Mouse (Mus musculus): ENCODE results near the gene Rph3al. TPM values are rescaled to one million over a fixed set of nuclear protein-coding genes. Genes with fewer than 3 reads are reported as not detected.

Rph3al gene
- total and polyA plus RNA-seq, 2 experiments from 2014 or later = 3.0 to 4.0 TPM

DNA sequence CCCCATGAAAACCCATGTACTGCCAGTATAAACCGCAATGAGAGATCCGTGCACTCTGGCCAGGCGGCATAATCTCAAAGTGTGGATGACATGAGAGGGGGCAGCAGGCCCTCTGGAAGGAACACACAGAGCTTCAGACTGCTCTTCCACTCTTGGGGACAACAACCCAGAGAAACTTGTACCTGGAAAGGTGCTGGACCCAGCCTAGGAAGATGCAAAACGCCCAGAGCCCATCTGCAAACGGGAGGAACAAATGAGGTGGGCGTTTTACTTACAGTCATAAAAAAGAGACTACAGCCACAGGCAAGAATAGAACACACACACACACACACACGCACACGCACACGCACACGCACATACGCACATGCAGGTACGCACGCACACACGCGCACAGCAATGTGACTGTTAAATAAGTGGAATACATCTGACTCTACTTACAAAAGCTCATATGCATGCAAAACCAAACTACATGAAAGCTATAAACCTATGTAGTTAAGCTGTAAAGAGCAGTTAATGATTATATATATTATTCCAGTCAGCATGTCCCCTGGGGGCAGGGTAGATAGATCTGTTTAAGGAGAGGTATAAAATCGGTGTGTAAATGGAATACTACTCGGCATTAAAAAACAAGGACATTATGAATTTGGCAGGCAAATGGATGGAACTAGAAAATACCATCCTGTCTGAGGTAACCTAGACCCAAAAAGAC lies 19.0 kb upstream of the Rph3al start:
- DNase-seq (ENCODE audit: low spot score) (no peak), ATAC-seq (ENCODE audit: low FRiP score) (no peak)
- WGBS = 91% methylated on average over 17 of the region's 17 CpGs
- H3K9ac ChIP-seq (replicated peaks; ENCODE audit: low read length, poor library complexity, severe bottlenecking) = no peak overlapping the region
- no peak for TF ChIP-seq CTCF (IDR thresholded peaks at IDR 0.05)
- no peaks in the 10 kb centered on the region for H3K36me3 ChIP-seq (ENCODE audit: insufficient read depth, low read length)
- no peak overlapping the region for H3K4me3 ChIP-seq (ENCODE audit: low read depth, low read length)
- no peak overlapping the region for H3K27ac ChIP-seq (ENCODE audit: low read depth, low read length)
- no peaks in the 10 kb centered on the region for H3K27me3 ChIP-seq (ENCODE audit: insufficient read depth, low read length)
- no peaks in the 10 kb centered on the region for H3K9me3 ChIP-seq (ENCODE audit: low read length)
- H3K4me2 ChIP-seq (ENCODE audit: low read depth, low read length, poor library complexity, severe bottlenecking) = no peak overlapping the region
- no peaks in the 10 kb centered on the region for H3K4me1 ChIP-seq (ENCODE audit: insufficient read depth, low read length)

DNA sequence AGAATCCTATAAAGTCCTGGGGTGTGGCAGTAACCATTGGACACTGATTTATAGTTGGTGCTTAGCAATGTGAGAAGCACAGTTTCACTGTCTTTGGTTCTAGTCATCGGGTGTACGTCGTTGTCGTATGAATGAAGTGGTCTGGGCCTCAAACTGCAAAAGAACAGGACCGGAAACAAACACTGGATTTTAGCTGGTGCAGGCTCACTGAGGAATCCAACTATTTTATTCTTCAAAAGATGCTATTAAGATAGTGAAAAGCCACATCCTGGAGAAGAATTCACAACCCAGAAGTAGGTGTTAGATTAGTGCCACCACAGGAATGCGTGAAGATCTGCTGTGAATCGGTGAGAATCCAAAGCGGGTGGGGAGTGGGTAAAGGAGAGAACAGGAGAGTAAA lies 18.4 kb upstream of the Rph3al start:
- 64% methylated on average over 8 of the region's 8 CpGs for WGBS
- Histone ChIP-seq H3K4me2 (ENCODE audit: low read depth, low read length, poor library complexity, severe bottlenecking) (no peak overlapping the region), H3K4me3 (ENCODE audit: low read depth, low read length) (no peak overlapping the region), H3K9me3 (ENCODE audit: low read length) (no peaks in the 10 kb centered on the region), H3K27me3 (ENCODE audit: insufficient read depth, low read length) (no peaks in the 10 kb centered on the region), H3K4me1 (ENCODE audit: insufficient read depth, low read length) (no peaks in the 10 kb centered on the region), H3K9ac (replicated peaks; ENCODE audit: low read length, poor library complexity, severe bottlenecking) (no peak overlapping the region), H3K27ac (ENCODE audit: low read depth, low read length) (no peak overlapping the region), H3K36me3 (ENCODE audit: insufficient read depth, low read length) (no peaks in the 10 kb centered on the region)
- ATAC-seq (ENCODE audit: low FRiP score) = no peak
- DNase-seq (ENCODE audit: low spot score) = no peak
- no peak for TF ChIP-seq CTCF (IDR thresholded peaks at IDR 0.05)

DNA sequence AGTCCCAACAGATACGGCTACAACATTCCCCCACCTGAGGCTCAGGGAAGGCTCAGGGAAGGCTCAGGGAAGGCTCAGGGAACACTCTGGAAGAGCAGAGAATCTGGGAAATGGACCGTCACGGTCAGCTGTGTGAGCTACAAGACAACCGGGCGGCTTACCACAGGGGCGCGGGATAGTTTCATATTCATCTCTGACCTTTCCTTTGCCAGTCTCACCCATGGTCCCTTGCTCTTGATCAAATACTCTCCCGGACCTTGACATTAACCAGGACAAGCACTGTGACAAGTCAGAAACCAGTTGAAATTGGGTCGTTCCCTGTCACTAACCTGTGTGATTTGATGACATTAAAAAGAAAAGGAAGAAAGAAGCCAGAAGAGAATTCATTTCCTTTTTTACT lies 16.7 kb upstream of the Rph3al start:
- Histone ChIP-seq H3K27ac (ENCODE audit: low read depth, low read length) (no peak overlapping the region), H3K4me3 (ENCODE audit: low read depth, low read length) (no peak overlapping the region), H3K9ac (replicated peaks; ENCODE audit: low read length, poor library complexity, severe bottlenecking) (no peak overlapping the region), H3K4me1 (ENCODE audit: insufficient read depth, low read length) (no peaks in the 10 kb centered on the region), H3K9me3 (ENCODE audit: low read length) (no peaks in the 10 kb centered on the region), H3K36me3 (ENCODE audit: insufficient read depth, low read length) (no peaks in the 10 kb centered on the region), H3K27me3 (ENCODE audit: insufficient read depth, low read length) (no peaks in the 10 kb centered on the region), H3K4me2 (ENCODE audit: low read depth, low read length, poor library complexity, severe bottlenecking) (no peak overlapping the region)
- DNase-seq (ENCODE audit: low spot score) = no peak
- WGBS = 90% methylated on average over 9 of the region's 9 CpGs
- no peak for ATAC-seq (ENCODE audit: low FRiP score)
- no peak for TF ChIP-seq CTCF (IDR thresholded peaks at IDR 0.05)

DNA sequence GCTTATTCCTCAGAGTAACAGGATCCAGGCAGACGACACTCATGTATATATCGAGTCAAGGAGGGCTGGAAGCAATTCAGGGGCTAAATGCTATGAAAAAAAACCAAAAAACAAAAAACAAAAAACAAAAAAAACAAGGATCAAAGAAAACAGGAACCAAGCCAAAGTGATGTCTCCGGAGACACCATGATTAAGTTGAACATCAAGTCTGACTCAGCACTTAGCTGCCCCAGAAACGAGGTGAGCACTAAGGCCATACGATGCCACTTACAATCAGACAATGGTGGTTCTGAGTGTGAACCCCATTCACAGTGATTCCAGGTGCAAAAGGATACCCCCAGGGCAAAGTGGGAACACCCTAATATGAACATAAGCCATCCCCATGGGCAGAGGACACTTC lies 13.7 kb upstream of the Rph3al start:
- no peak for ATAC-seq (ENCODE audit: low FRiP score)
- no peak for DNase-seq (ENCODE audit: low spot score)
- peaks cover 4% of the 10 kb centered on the region; the same call in 1 of the 2 replicates for H3K4me1 ChIP-seq (ENCODE audit: insufficient read depth, low read length)
- no peaks in the 10 kb centered on the region for H3K9me3 ChIP-seq (ENCODE audit: low read length)
- H3K27me3 ChIP-seq (ENCODE audit: insufficient read depth, low read length) = no peaks in the 10 kb centered on the region
- 85% methylated on average over 5 of the region's 5 CpGs for WGBS
- no peaks in the 10 kb centered on the region for H3K36me3 ChIP-seq (ENCODE audit: insufficient read depth, low read length)
- H3K9ac ChIP-seq (replicated peaks; ENCODE audit: low read length, poor library complexity, severe bottlenecking) = no peak overlapping the region
- no peak for TF ChIP-seq CTCF (IDR thresholded peaks at IDR 0.05)
- no peak overlapping the region for H3K4me2 ChIP-seq (ENCODE audit: low read depth, low read length, poor library complexity, severe bottlenecking)
- no peak overlapping the region for H3K4me3 ChIP-seq (ENCODE audit: low read depth, low read length)
- no peak overlapping the region for H3K27ac ChIP-seq (ENCODE audit: low read depth, low read length)

DNA sequence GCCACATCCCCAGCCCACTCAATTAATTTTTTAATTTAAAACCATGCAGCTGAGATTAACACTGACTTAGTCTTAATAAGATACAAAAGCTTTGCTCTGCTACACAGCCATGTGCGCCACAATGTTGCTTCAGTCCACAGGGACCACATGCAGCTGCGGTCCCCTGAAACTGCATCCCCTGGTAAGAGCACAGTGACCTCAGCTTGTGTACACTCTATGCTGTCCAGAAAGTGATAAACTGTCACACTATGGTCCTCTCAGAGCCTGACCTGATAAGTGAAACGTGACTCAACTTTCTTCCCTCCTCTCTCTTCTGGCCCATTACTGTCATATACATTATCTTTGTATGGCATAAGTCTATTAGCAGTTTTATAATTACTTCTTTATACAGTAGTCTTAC lies 12.2 kb upstream of the Rph3al start:
- no peak overlapping the region for H3K4me3 ChIP-seq (ENCODE audit: low read depth, low read length)
- TF ChIP-seq CTCF (IDR thresholded peaks at IDR 0.05) = no peak
- H3K9me3 ChIP-seq (ENCODE audit: low read length) = no peaks in the 10 kb centered on the region
- no peak overlapping the region for H3K9ac ChIP-seq (replicated peaks; ENCODE audit: low read length, poor library complexity, severe bottlenecking)
- no peaks in the 10 kb centered on the region for H3K36me3 ChIP-seq (ENCODE audit: insufficient read depth, low read length)
- H3K27ac ChIP-seq (ENCODE audit: low read depth, low read length) = no peak overlapping the region; the same call in 1 of the 2 replicates
- DNase-seq (ENCODE audit: low spot score) (no peak), ATAC-seq (ENCODE audit: low FRiP score) (no peak)
- H3K27me3 ChIP-seq (ENCODE audit: insufficient read depth, low read length) = no peaks in the 10 kb centered on the region
- 75% methylated on average over 3 of the region's 3 CpGs for WGBS
- peaks cover 10% of the 10 kb centered on the region for H3K4me1 ChIP-seq (ENCODE audit: insufficient read depth, low read length)
- no peak overlapping the region for H3K4me2 ChIP-seq (ENCODE audit: low read depth, low read length, poor library complexity, severe bottlenecking)

DNA sequence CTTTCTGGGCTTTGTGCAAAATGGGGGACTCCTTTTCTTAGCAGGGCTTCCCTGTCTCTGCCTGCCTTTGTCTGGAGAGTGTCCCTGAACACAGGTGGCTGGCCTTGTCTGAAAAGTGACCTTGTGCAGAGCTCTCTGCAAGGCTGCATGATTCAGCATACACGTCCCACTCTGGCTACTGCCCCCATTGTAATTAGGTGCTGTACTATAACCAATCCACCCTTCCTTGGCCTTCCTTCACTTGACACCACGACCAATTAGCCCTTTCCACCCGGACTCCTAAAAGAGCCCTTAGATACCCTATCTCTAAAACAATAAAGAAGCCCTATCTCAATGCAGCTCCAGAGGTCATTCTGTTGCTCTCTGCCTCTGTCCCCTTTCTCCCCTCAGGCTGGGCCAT lies 10.6 kb upstream of the Rph3al start:
- WGBS = 66% methylated on average over 3 of the region's 3 CpGs

More for the DNA sequence above, 10.6 kb upstream of the Rph3al start:
- Histone ChIP-seq H3K4me2 (ENCODE audit: low read depth, low read length, poor library complexity, severe bottlenecking) (no peak overlapping the region), H3K27me3 (ENCODE audit: insufficient read depth, low read length) (no peaks in the 10 kb centered on the region), H3K4me3 (ENCODE audit: low read depth, low read length) (no peak overlapping the region), H3K9me3 (ENCODE audit: low read length) (no peaks in the 10 kb centered on the region), H3K9ac (replicated peaks; ENCODE audit: low read length, poor library complexity, severe bottlenecking) (no peak overlapping the region), H3K4me1 (ENCODE audit: insufficient read depth, low read length) (peaks cover 12% of the 10 kb centered on the region), H3K36me3 (ENCODE audit: insufficient read depth, low read length) (no peaks in the 10 kb centered on the region), H3K27ac (ENCODE audit: low read depth, low read length) (no peak overlapping the region)
- no peak for TF ChIP-seq CTCF (IDR thresholded peaks at IDR 0.05)
- DNase-seq (ENCODE audit: low spot score) (no peak), ATAC-seq (ENCODE audit: low FRiP score) (no peak)

Data from midbrain, postnatal 0 days (tissue).